Mouse (Mus musculus): ENCODE results near the gene Srgap1. TPM values are rescaled to one million over a fixed set of nuclear protein-coding genes. Genes with fewer than 3 reads are reported as not detected.
A peak's percentile ranks its signal among the peaks of the same experiment; 100 is the strongest.

Gene Srgap1
- polyA plus RNA-seq, 1 experiment from 2014 or later: 18.7 TPM

GRCm38 (mm10) chr10:121900772-121901171 is 146.3 kb downstream of the Srgap1 start:
- H3K9me3 ChIP-seq (ENCODE audit: control insufficient read depth, low read length): no peaks in the 10 kb centered on the region
- H3K36me3 ChIP-seq (ENCODE audit: control insufficient read depth, insufficient read depth, low read length): no peaks in the 10 kb centered on the region
- 69% methylated on average over 6 of the region's 6 CpGs for WGBS
- no peaks in the 10 kb centered on the region for H3K27me3 ChIP-seq (ENCODE audit: control insufficient read depth, insufficient read depth, low read length)
- H3K4me3 ChIP-seq (ENCODE audit: low read length): no peak overlapping the region
- no peak overlapping the region for H3K27ac ChIP-seq (ENCODE audit: low read depth, low read length)
- H3K9ac ChIP-seq (ENCODE audit: low read depth, low read length): no peak overlapping the region
- H3K4me1 ChIP-seq (ENCODE audit: control insufficient read depth, insufficient read depth, low read length): peaks cover 18% of the 10 kb centered on the region; the same call in 1 of the 2 replicates
- no peak for ATAC-seq (ENCODE audit: low FRiP score, low TSS enrichment)
- no peak overlapping the region for H3K4me2 ChIP-seq (replicated peaks; ENCODE audit: low read depth, low read length)

GRCm38 (mm10) chr10:121899706-121900105 is 147.4 kb downstream of the Srgap1 start:
- Histone ChIP-seq H3K4me3 (ENCODE audit: low read length) (no peak overlapping the region), H3K9me3 (ENCODE audit: control insufficient read depth, low read length) (no peaks in the 10 kb centered on the region), H3K36me3 (ENCODE audit: control insufficient read depth, insufficient read depth, low read length) (no peaks in the 10 kb centered on the region; the same call in 1 of the 2 replicates), H3K9ac (ENCODE audit: low read depth, low read length) (no peak overlapping the region), H3K27me3 (ENCODE audit: control insufficient read depth, insufficient read depth, low read length) (no peaks in the 10 kb centered on the region), H3K4me2 (replicated peaks; ENCODE audit: low read depth, low read length) (no peak overlapping the region), H3K27ac (ENCODE audit: low read depth, low read length) (no peak overlapping the region), H3K4me1 (ENCODE audit: control insufficient read depth, insufficient read depth, low read length) (peaks cover 14% of the 10 kb centered on the region; the same call in 1 of the 2 replicates)
- ATAC-seq (ENCODE audit: low FRiP score, low TSS enrichment): no peak
- 90% methylated on average over 6 of the region's 6 CpGs for WGBS

GRCm38 (mm10) chr10:121897835-121898370 is 149.2 kb downstream of the Srgap1 start:
- Histone ChIP-seq H3K9me3 (ENCODE audit: control insufficient read depth, low read length) (no peaks in the 10 kb centered on the region), H3K4me2 (replicated peaks; ENCODE audit: low read depth, low read length) (no peak overlapping the region), H3K4me3 (ENCODE audit: low read length) (no peak overlapping the region), H3K27me3 (ENCODE audit: control insufficient read depth, insufficient read depth, low read length) (no peaks in the 10 kb centered on the region), H3K4me1 (ENCODE audit: control insufficient read depth, insufficient read depth, low read length) (0 out of 2 replicates have a peak, but pooled peaks cover 7% of the 10 kb centered on the region), H3K27ac (ENCODE audit: low read depth, low read length) (no peak overlapping the region), H3K36me3 (ENCODE audit: control insufficient read depth, insufficient read depth, low read length) (no peaks in the 10 kb centered on the region; the same call in 1 of the 2 replicates), H3K9ac (ENCODE audit: low read depth, low read length) (no peak overlapping the region)
- 94% methylated on average over 2 of the region's 2 CpGs for WGBS
- ATAC-seq (ENCODE audit: low FRiP score, low TSS enrichment): no peak; the same call in 1 of the 2 replicates

- Histone ChIP-seq H3K27me3 (ENCODE audit: control insufficient read depth, insufficient read depth, low read length) (no peaks in the 10 kb centered on the region), H3K27ac (ENCODE audit: low read depth, low read length) (no peak overlapping the region), H3K9ac (ENCODE audit: low read depth, low read length) (no peak overlapping the region), H3K4me3 (ENCODE audit: low read length) (no peak overlapping the region), H3K4me1 (ENCODE audit: control insufficient read depth, insufficient read depth, low read length) (no peaks in the 10 kb centered on the region; the same call in 1 of the 2 replicates), H3K9me3 (ENCODE audit: control insufficient read depth, low read length) (no peaks in the 10 kb centered on the region), H3K4me2 (replicated peaks; ENCODE audit: low read depth, low read length) (no peak overlapping the region), H3K36me3 (ENCODE audit: control insufficient read depth, insufficient read depth, low read length) (no peaks in the 10 kb centered on the region; the same call in 1 of the 2 replicates)
- peak; percentile 36; the same call in 1 of the 2 replicates for ATAC-seq (ENCODE audit: low FRiP score, low TSS enrichment)
- WGBS: 62% methylated on average over 13 of the region's 13 CpGs
Measured at GRCm38 (mm10) chr10:121891390-121892067, 155.6 kb downstream of the Srgap1 start.

- Histone ChIP-seq H3K9me3 (ENCODE audit: control insufficient read depth, low read length) (no peaks in the 10 kb centered on the region), H3K27me3 (ENCODE audit: control insufficient read depth, insufficient read depth, low read length) (no peaks in the 10 kb centered on the region), H3K9ac (ENCODE audit: low read depth, low read length) (no peak overlapping the region), H3K27ac (ENCODE audit: low read depth, low read length) (no peak overlapping the region), H3K4me2 (replicated peaks; ENCODE audit: low read depth, low read length) (no peak overlapping the region), H3K4me1 (ENCODE audit: control insufficient read depth, insufficient read depth, low read length) (peaks cover 7% of the 10 kb centered on the region), H3K4me3 (ENCODE audit: low read length) (no peak overlapping the region), H3K36me3 (ENCODE audit: control insufficient read depth, insufficient read depth, low read length) (no peaks in the 10 kb centered on the region; the same call in 1 of the 2 replicates)
- 54% methylated on average over 6 of the region's 6 CpGs for WGBS
- no peak for ATAC-seq (ENCODE audit: low FRiP score, low TSS enrichment)
Measured at GRCm38 (mm10) chr10:121890061-121890460, 157.1 kb downstream of the Srgap1 start.

- 0 out of 2 replicates have a peak, but pooled peaks have one; percentile 43 for ATAC-seq (ENCODE audit: low FRiP score, low TSS enrichment)
- Histone ChIP-seq H3K9ac (ENCODE audit: low read depth, low read length) (no peak overlapping the region), H3K27ac (ENCODE audit: low read depth, low read length) (no peak overlapping the region), H3K9me3 (ENCODE audit: control insufficient read depth, low read length) (no peaks in the 10 kb centered on the region), H3K27me3 (ENCODE audit: control insufficient read depth, insufficient read depth, low read length) (no peaks in the 10 kb centered on the region), H3K4me1 (ENCODE audit: control insufficient read depth, insufficient read depth, low read length) (peaks cover 9% of the 10 kb centered on the region), H3K36me3 (ENCODE audit: control insufficient read depth, insufficient read depth, low read length) (no peaks in the 10 kb centered on the region), H3K4me3 (ENCODE audit: low read length) (no peak overlapping the region), H3K4me2 (replicated peaks; ENCODE audit: low read depth, low read length) (no peak overlapping the region)
- 47% methylated on average over 6 of the region's 6 CpGs for WGBS
Measured at GRCm38 (mm10) chr10:121886805-121887204, 160.3 kb downstream of the Srgap1 start.

GRCm38 (mm10) chr10:121885512-121886218 is 161.4 kb downstream of the Srgap1 start:
- Histone ChIP-seq H3K9ac (ENCODE audit: low read depth, low read length) (no peak overlapping the region), H3K4me3 (ENCODE audit: low read length) (no peak overlapping the region), H3K9me3 (ENCODE audit: control insufficient read depth, low read length) (no peaks in the 10 kb centered on the region), H3K4me1 (ENCODE audit: control insufficient read depth, insufficient read depth, low read length) (peaks cover 13% of the 10 kb centered on the region), H3K27me3 (ENCODE audit: control insufficient read depth, insufficient read depth, low read length) (no peaks in the 10 kb centered on the region), H3K4me2 (replicated peaks; ENCODE audit: low read depth, low read length) (0 out of 2 replicates have a peak overlapping the region, but pooled peaks have one; percentile 1), H3K36me3 (ENCODE audit: control insufficient read depth, insufficient read depth, low read length) (no peaks in the 10 kb centered on the region), H3K27ac (ENCODE audit: low read depth, low read length) (no peak overlapping the region)
- WGBS: 24% methylated on average over 9 of the region's 9 CpGs
- no peak for ATAC-seq (ENCODE audit: low FRiP score, low TSS enrichment)

GRCm38 (mm10) chr10:121882461-121882860 is 164.7 kb downstream of the Srgap1 start:
- H3K4me2 ChIP-seq (replicated peaks; ENCODE audit: low read depth, low read length): no peak overlapping the region
- ATAC-seq (ENCODE audit: low FRiP score, low TSS enrichment): no peak
- H3K36me3 ChIP-seq (ENCODE audit: control insufficient read depth, insufficient read depth, low read length): no peaks in the 10 kb centered on the region
- no peaks in the 10 kb centered on the region for H3K27me3 ChIP-seq (ENCODE audit: control insufficient read depth, insufficient read depth, low read length)
- no peak overlapping the region for H3K9ac ChIP-seq (ENCODE audit: low read depth, low read length)
- H3K4me3 ChIP-seq (ENCODE audit: low read length): no peak overlapping the region
- H3K9me3 ChIP-seq (ENCODE audit: control insufficient read depth, low read length): no peaks in the 10 kb centered on the region
- H3K27ac ChIP-seq (ENCODE audit: low read depth, low read length): no peak overlapping the region; the same call in 1 of the 2 replicates
- H3K4me1 ChIP-seq (ENCODE audit: control insufficient read depth, insufficient read depth, low read length): peaks cover 24% of the 10 kb centered on the region
- 79% methylated on average over 6 of the region's 6 CpGs for WGBS

- 34% methylated on average over 7 of the region's 7 CpGs for WGBS
- H3K27ac ChIP-seq (ENCODE audit: low read depth, low read length): no peak overlapping the region
Measured at GRCm38 (mm10) chr10:121878855-121879254, 168.3 kb downstream of the Srgap1 start.

More at GRCm38 (mm10) chr10:121878855-121879254, 168.3 kb downstream of the Srgap1 start:
- peaks cover 19% of the 10 kb centered on the region for H3K4me1 ChIP-seq (ENCODE audit: control insufficient read depth, insufficient read depth, low read length)
- no peaks in the 10 kb centered on the region for H3K27me3 ChIP-seq (ENCODE audit: control insufficient read depth, insufficient read depth, low read length)
- ATAC-seq (ENCODE audit: low FRiP score, low TSS enrichment): no peak
- no peak overlapping the region for H3K4me3 ChIP-seq (ENCODE audit: low read length)
- no peak overlapping the region for H3K4me2 ChIP-seq (replicated peaks; ENCODE audit: low read depth, low read length)
- no peaks in the 10 kb centered on the region for H3K36me3 ChIP-seq (ENCODE audit: control insufficient read depth, insufficient read depth, low read length)
- H3K9me3 ChIP-seq (ENCODE audit: control insufficient read depth, low read length): no peaks in the 10 kb centered on the region
- no peak overlapping the region for H3K9ac ChIP-seq (ENCODE audit: low read depth, low read length)

Data from kidney, embryonic 14.5 days (tissue).